Mouse (Mus musculus) liver, adult 2 months (tissue): ENCODE results near the gene Lrmp.

Source experiments
- CTCF ChIP-seq: fragments of 200-500 bp; IDR thresholded peaks from 2 replicates; pipeline ENCODE4 v1.5.1; 2011; ENCODE audit warnings: low read depth, low read length, control low read depth
- POLR2A ChIP-seq: fragments of 200-500 bp; IDR thresholded peaks from 2 replicates; pipeline ENCODE4 v1.6.1; 2011; ENCODE audit warnings: low read length, control low read depth; ENCODE audit not compliant: insufficient read depth; ENCODE audit errors: extremely low read depth

DNA sequence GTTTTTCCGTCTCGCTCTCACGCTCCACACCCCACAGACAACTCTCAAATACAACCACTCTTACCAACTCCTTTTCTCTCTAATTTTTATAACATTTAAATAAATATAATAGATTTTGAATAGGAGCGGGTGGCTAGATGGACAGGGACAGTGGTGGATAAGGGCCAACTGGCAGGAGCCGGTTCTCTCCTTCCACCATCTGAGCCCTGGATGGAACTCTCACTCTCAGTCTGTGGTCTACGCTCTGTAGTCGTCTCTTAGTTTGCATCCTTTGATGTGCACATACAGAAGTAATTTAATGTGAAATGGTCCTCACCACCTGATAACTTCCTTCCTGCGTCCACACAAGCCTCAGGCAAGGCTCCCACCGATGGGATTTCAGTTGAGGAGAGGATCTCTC, 39.2 kb upstream of the Lrmp start:
- TF ChIP-seq POLR2A (no peak), CTCF (no peak)
